Mouse (Mus musculus) embryonic fibroblast, embryonic 13.5 days (primary cell): ENCODE measurements around the gene Nupl1.

Source experiments
- CTCF ChIP-seq: IDR thresholded peaks from 2 replicates; pipeline ENCODE4 v1.5.1; 2011; ENCODE audit warnings: mild to moderate bottlenecking, control low read depth, low read length, moderate library complexity, borderline replicate concordance; ENCODE audit not compliant: insufficient read depth
- POLR2A ChIP-seq: IDR thresholded peaks from 2 replicates; pipeline ENCODE4 v1.6.1; 2011; ENCODE audit warnings: low read depth, mild to moderate bottlenecking, control low read depth, low read length, moderate library complexity

DNA sequence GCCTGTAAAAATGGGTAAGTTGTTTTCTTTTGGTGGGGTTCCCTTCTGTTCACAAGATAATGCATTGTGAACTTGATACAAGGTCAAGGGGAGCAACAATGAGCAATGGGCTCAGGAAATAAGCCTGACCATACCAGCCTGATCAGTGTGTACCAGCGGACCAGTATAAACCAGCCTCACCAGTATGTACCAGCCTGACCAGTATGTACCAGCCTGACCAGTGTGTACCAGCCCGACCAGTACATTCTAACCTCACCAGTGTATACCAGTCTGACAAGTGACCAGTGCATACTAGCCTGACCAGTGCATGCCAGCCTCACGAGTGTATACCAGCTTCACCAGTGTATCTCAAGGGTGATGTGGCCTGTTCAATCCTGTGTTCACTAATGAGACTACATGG lies 87.9 kb downstream of the Nupl1 start:
- TF ChIP-seq CTCF = no peak
- TF ChIP-seq POLR2A = no peak
